In the genomic region with DNA sequence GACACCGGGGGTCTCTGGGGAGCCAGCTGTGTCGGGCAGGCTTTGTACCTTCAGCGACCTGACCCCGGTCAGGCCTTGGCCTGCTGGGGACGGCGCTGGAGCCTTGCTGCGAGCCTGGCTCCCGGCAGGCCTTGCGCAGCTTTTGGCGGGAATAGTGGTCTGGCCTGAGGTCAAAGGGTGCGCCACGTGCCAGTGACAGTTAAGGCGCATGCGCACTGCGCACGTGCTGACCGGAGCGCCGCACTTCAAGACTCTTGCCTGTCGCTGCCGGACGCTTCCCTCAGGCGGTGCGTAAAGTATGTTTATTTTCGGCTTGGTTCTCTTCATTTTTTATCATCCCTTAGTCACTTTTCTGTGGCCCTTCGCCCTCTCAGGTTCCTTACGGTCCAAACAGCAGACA, we compare ENCODE assay signal across 24 mouse cellular contexts. TPM values are rescaled to one million over a fixed set of nuclear protein-coding genes. Genes with fewer than 3 reads are reported as not detected.
DNase-seq lines count a peak whose midpoint lies in the region; ATAC-seq lines count a peak whose summit lies in the region.
"Had no signal": no experiment of that assay in that cellular context is flagged by ENCODE, and none has a peak within 500 bp of the region (broad histone marks: within the 10 kb centered on the region; RNA-seq: fewer than 3 reads in every experiment).

A gene (plus strand): TSS at position 241 of the 400 bp plus-strand sequence.

- ATAC-seq in midbrain, embryonic 14.5 days (ENCODE audit: low FRiP score, low TSS enrichment): no peak
- ATAC-seq: forebrain, embryonic 13.5 days; forebrain, postnatal 0 days; intestine, embryonic 16.5 days; Patski had no signal

- peak; percentile 11 for DNase-seq in 3134 (ENCODE audit: extremely low read depth, insufficient read length, low spot score)
- peak; percentile 79 for DNase-seq in ES-CJ7 (ENCODE audit: low read depth, low spot score)
- DNase-seq in ZHBTc4 (ENCODE audit: low read depth, low spot score): peak; percentile 88
- DNase-seq in testis, postnatal 14 days (ENCODE audit: low spot score): peak; percentile 92
- DNase-seq in midbrain, embryonic 14.5 days: no peak
- DNase-seq in heart, adult 11 months: no peak
- DNase-seq in adrenal gland, adult 2 months: no peak
- DNase-seq: adrenal gland, postnatal 14 days; cerebellum, adult 18-20 months; forebrain, postnatal 0 days; gastrocnemius, postnatal 14 days; heart, postnatal 36 days had no signal

- H3K4me2 ChIP-seq in midbrain, embryonic 14.5 days (ENCODE audit: low read length): no peak within 1 kb of the TSS
- H3K4me2 ChIP-seq: embryonic facial prominence, embryonic 15.5 days; forebrain, embryonic 13.5 days; heart, embryonic 13.5 days; hindbrain, embryonic 15.5 days had no signal

- H3K9ac ChIP-seq in midbrain, embryonic 14.5 days (replicated peaks; ENCODE audit: low read length): no peak within 1 kb of the TSS
- H3K9ac ChIP-seq: embryonic facial prominence, embryonic 15.5 days; forebrain, embryonic 13.5 days; forebrain, postnatal 0 days; heart, embryonic 13.5 days; hindbrain, embryonic 15.5 days had no signal

- no peaks in the 10 kb centered on the region for H3K36me3 ChIP-seq in midbrain, embryonic 14.5 days (ENCODE audit: control insufficient read depth, insufficient read depth, low read length)
- H3K36me3 ChIP-seq: embryonic facial prominence, embryonic 15.5 days; heart, embryonic 13.5 days; hindbrain, embryonic 15.5 days had no signal

- H3K4me1 ChIP-seq in midbrain, embryonic 14.5 days (ENCODE audit: control insufficient read depth, insufficient read depth, low read length): no peaks in the 10 kb centered on the region
- H3K4me1 ChIP-seq: embryonic facial prominence, embryonic 15.5 days; forebrain, embryonic 13.5 days; heart, embryonic 13.5 days; hindbrain, embryonic 15.5 days had no signal

- H3K27me3 ChIP-seq in midbrain, embryonic 14.5 days (ENCODE audit: control insufficient read depth, insufficient read depth, low read length): no peaks in the 10 kb centered on the region
- H3K27me3 ChIP-seq: CH12.LX; embryonic facial prominence, embryonic 15.5 days; forebrain, embryonic 13.5 days; heart, embryonic 13.5 days; hindbrain, embryonic 15.5 days; Patski had no signal

- H3K9me3 ChIP-seq in midbrain, embryonic 14.5 days (ENCODE audit: control insufficient read depth, low read length): no peaks in the 10 kb centered on the region
- H3K9me3 ChIP-seq: embryonic facial prominence, embryonic 15.5 days; forebrain, embryonic 13.5 days; heart, embryonic 13.5 days; hindbrain, embryonic 15.5 days had no signal

- no peak within 1 kb of the TSS for H3K27ac ChIP-seq in midbrain, embryonic 14.5 days (replicated peaks; ENCODE audit: low read depth, low read length)
- H3K27ac ChIP-seq: embryonic facial prominence, embryonic 15.5 days; forebrain, embryonic 13.5 days; heart, embryonic 13.5 days; hindbrain, embryonic 15.5 days had no signal

- 92% methylated on average over 27 of the region's 27 CpGs for WGBS in midbrain, embryonic 14.5 days

- no peak within 1 kb of the TSS for H3K4me3 ChIP-seq in midbrain, embryonic 14.5 days (replicated peaks; ENCODE audit: low read depth, low read length)
- H3K4me3 ChIP-seq: embryonic facial prominence, embryonic 15.5 days; forebrain, embryonic 13.5 days; heart, embryonic 13.5 days; hindbrain, embryonic 15.5 days had no signal

RNA-seq across cellular contexts. Expression of the gene that starts here (rescaled TPM):
- not detected in 2 replicates for polyA plus RNA-seq in midbrain, embryonic 14.5 days (2014; fragmentation: Nextera tagmentation; extraction: Ambion mirVana)
- not detected for total RNA-seq in adrenal gland, adult 2 months (2021)
- not detected in 2 replicates for polyA plus RNA-seq in adrenal gland, adult 2 months (2012; rRNA removed)
- total RNA-seq: adrenal gland, postnatal 14 days; CH12.LX; forebrain, postnatal 0 days; gastrocnemius, adult 18-20 months; gastrocnemius, postnatal 14 days; heart, postnatal 36 days had no signal
- polyA plus RNA-seq: embryonic facial prominence, embryonic 11.5 days; embryonic facial prominence, embryonic 15.5 days; forebrain, embryonic 13.5 days; forebrain, postnatal 0 days; gonadal fat pad, adult 2 months; heart, embryonic 13.5 days; heart, postnatal 0 days; hindbrain, embryonic 11.5 days; hindbrain, embryonic 15.5 days; Patski had no signal

Comparison
In these comparisons a context has a peak if more than half of its experiments do, and no peak if none do; other contexts are left out.
1. DNase-seq: peak in 3134 (single experiment), ES-CJ7 (single experiment), ZHBTc4 (single experiment) and testis, postnatal 14 days (single experiment); none in midbrain, embryonic 14.5 days (single experiment), heart, adult 11 months (single experiment) and adrenal gland, adult 2 months (single experiment).